Mouse (Mus musculus) heart, postnatal 10 days (tissue): ENCODE results near the gene Adh7. TPM values are rescaled to one million over a fixed set of nuclear protein-coding genes. Genes with fewer than 3 reads are reported as not detected.

Source experiments
- DNase-seq, 2 experiments: peaks; one replicate each; pipeline ENCODE4 v3.0.0; 2021
- intact Hi-C: fragments of 180-260 bp; cut with DNase I; formaldehyde crosslinking; loops from one replicate; pipeline ENCODE4 v1.15.1; 2025
- total RNA-seq, 2 experiments: library from RNA; stranded (reverse); gene quantifications; 2 replicates each; pipeline ENCODE4 v1.2.3; 2021

The Adh7 gene
- total RNA-seq, result under 1 TPM in 1 of 2 experiments, not detected in 1; 0.10 TPM

- no peak for DNase-seq
- intact Hi-C loops, result no loop called here
Observed at GRCm38 (mm10) chr3:138217631-138218264, at the start of gene Adh7. Adh7 (plus strand) TSS chr3:138217760.

GRCm38 (mm10) chr3:138173291-138173690 lies 44.3 kb upstream of the Adh7 start:
- intact Hi-C loops, result no loop called here
- DNase-seq, result no peak

GRCm38 (mm10) chr3:138175551-138175950 lies 42.0 kb upstream of the Adh7 start:
- intact Hi-C loops, result no loop called here
- no peak for DNase-seq

- intact Hi-C loops, result no loop called here
- no peak for DNase-seq
Observed at GRCm38 (mm10) chr3:138182019-138182418, 35.5 kb upstream of the Adh7 start.

- intact Hi-C loops, result no loop called here
- no peak for DNase-seq
Observed at GRCm38 (mm10) chr3:138183371-138183770, 34.2 kb upstream of the Adh7 start.

- peak; percentile 39 to 41 for DNase-seq
- intact Hi-C loops, result no loop called here
Observed at GRCm38 (mm10) chr3:138185290-138185689, 32.3 kb upstream of the Adh7 start.

- intact Hi-C loops, result no loop called here
Observed at GRCm38 (mm10) chr3:138185995-138186930, 31.3 kb upstream of the Adh7 start.

GRCm38 (mm10) chr3:138192260-138192659 lies 25.3 kb upstream of the Adh7 start:
- peak; percentile 9 to 12 for DNase-seq
- intact Hi-C loops, result loop anchor here (10.0 kb wide), 1 partner anchor 713 kb away; no protein-coding TSS in a partner anchor

More at GRCm38 (mm10) chr3:138185995-138186930, 31.3 kb upstream of the Adh7 start:
- no peak for DNase-seq

GRCm38 (mm10) chr3:138193683-138194302 lies 23.8 kb upstream of the Adh7 start, which contains the start of gene 4930579F01Rik:
4930579F01Rik (minus strand) TSS chr3:138193825.
- intact Hi-C loops, result loop anchor here (10.0 kb wide), 1 partner anchor 711 kb away; no protein-coding TSS in a partner anchor
- no peak for DNase-seq

GRCm38 (mm10) chr3:138197093-138197492 lies 20.5 kb upstream of the Adh7 start:
- no peak for DNase-seq
- intact Hi-C loops, result loop anchor here (10.0 kb wide), 1 partner anchor 708 kb away; no protein-coding TSS in a partner anchor

- no peak for DNase-seq
- intact Hi-C loops, result loop anchor here (10.0 kb wide), 1 partner anchor 707 kb away; no protein-coding TSS in a partner anchor
Observed at GRCm38 (mm10) chr3:138197556-138197955, 20.0 kb upstream of the Adh7 start.

- intact Hi-C loops, result loop anchor here (1.0 to 10.0 kb wide), 3 partner anchors 207 to 707 kb away; no protein-coding TSS in a partner anchor
- DNase-seq, result peak; percentile 87 to 93
Observed at GRCm38 (mm10) chr3:138197973-138198721, 19.4 kb upstream of the Adh7 start.

GRCm38 (mm10) chr3:138198722-138199068 lies 18.9 kb upstream of the Adh7 start:
- intact Hi-C loops, result loop anchor here (1.0 to 10.0 kb wide), 3 partner anchors 206 to 706 kb away; no protein-coding TSS in a partner anchor
- DNase-seq, result no peak

- intact Hi-C loops, result no loop called here
- DNase-seq, result no peak
Observed at GRCm38 (mm10) chr3:138208821-138209220, 8.7 kb upstream of the Adh7 start.

- intact Hi-C loops, result no loop called here
- no peak for DNase-seq
Observed at GRCm38 (mm10) chr3:138210432-138211075, 7.0 kb upstream of the Adh7 start.

- intact Hi-C loops, result no loop called here
- DNase-seq, result no peak
Observed at GRCm38 (mm10) chr3:138212431-138212951, 5.1 kb upstream of the Adh7 start.

- no peak for DNase-seq
- intact Hi-C loops, result no loop called here
Observed at GRCm38 (mm10) chr3:138215395-138215989, 2.1 kb upstream of the Adh7 start.

- DNase-seq, result no peak
- intact Hi-C loops, result no loop called here
Observed at GRCm38 (mm10) chr3:138216091-138216490, 1.5 kb upstream of the Adh7 start.

- DNase-seq, result no peak
- intact Hi-C loops, result no loop called here
Observed at GRCm38 (mm10) chr3:138221116-138221515, 3.6 kb downstream of the Adh7 start.
